Mouse (Mus musculus) urinary bladder, adult 2 months (tissue): ENCODE results near the gene Apobec1. TPM values are rescaled to one million over a fixed set of nuclear protein-coding genes. Genes with fewer than 3 reads are reported as not detected.
"Not testable (repeated sequence)": the region's sequence is repeated elsewhere in the genome, so short reads cannot be mapped to it uniquely, and the experiment has no call there.

ENCODE experiments used
- DNase-seq: peaks from one replicate; pipeline ENCODE4 v3.0.0; 2022; ENCODE audit warnings: low spot score
- polyA plus RNA-seq: library from polyadenylated mRNA; depleted of rRNA; stranded (reverse); fragments of >200 nt; gene quantifications from 2 replicates; pipeline ENCODE4 v1.2.3, GENCODE M21; 2012

Gene Apobec1
- polyA plus RNA-seq, 1 experiment = 30.4 TPM

GRCm38 (mm10) chr6:122604260-122604659, 2.0 kb upstream of the Apobec1 start:
- no peak for DNase-seq

DNA sequence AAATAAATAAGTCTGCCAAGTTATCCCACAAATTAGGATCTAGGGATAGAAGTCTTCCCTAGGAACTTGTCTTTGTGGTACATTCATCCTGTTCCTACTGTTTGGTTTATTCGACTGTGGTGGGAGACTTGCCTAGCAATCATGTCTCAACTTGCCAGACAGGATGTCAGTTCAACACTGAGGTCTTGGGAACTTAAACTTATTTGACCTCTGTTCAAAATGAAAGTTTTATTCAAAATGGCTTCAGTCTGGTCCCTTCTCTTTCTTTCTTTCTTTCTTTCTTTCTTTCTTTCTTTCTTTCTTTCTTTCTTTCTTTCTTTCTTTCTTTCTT, 713 bp upstream of the Apobec1 start:
- DNase-seq = no peak

GRCm38 (mm10) chr6:122601615-122602014, 629 bp downstream of the Apobec1 start:
- no peak for DNase-seq

- no peak for DNase-seq
Observed at GRCm38 (mm10) chr6:122601031-122601430, 1.2 kb downstream of the Apobec1 start.

- DNase-seq = no peak
Observed at GRCm38 (mm10) chr6:122600066-122600646, 2.1 kb downstream of the Apobec1 start.

DNA sequence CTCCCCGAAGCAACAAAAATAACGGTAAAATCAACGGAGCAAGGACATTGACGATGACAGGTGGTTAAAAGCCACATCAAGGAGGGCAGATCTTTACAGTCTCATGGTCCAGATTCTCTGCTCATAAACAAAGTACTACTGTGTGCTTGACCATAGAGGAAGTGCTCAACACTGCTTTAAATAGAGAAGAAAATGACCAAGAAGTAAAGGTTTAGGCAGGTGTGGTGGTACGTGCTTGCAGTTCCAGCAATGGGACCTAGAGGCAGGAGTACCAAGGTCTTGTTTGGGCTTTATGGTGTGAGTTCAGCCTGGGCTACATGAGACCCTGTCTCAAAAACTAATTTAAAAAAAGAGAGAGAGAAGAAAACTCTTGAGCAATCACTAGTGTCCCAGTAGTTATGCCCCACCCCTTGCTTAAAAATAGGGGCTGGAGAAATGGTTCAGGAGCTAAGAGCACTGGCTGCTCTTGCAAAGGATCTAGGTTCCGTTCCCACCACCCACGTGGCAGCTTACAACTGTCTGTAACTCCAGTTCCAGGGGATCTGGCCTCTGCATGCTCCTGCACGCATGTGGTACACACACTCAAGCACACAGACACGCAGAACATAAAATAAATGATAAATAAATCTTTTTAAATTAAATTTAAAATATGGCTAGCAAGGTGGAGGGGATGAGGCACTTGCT, 3.0 kb downstream of the Apobec1 start:
- DNase-seq = no peak

DNA sequence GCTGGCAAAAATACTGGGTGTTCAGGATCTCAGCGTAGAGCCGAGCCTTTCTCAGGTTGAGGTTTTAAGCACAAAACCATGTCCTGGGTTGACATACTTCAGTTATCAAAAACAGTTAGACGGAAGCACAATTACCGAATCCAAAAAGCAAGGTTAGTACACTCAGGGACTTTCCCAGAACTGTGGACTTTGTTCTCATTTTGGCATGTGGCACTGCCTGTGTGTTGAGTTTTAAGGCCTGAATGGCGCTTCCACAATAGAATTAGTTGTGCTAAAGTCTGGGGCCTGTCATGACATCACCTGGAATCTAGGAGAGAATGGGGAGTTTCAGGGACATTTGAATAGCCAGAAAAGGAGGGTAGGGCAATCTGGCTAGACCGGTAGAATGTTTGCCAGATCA, 3.8 kb downstream of the Apobec1 start:
- no peak for DNase-seq

DNA sequence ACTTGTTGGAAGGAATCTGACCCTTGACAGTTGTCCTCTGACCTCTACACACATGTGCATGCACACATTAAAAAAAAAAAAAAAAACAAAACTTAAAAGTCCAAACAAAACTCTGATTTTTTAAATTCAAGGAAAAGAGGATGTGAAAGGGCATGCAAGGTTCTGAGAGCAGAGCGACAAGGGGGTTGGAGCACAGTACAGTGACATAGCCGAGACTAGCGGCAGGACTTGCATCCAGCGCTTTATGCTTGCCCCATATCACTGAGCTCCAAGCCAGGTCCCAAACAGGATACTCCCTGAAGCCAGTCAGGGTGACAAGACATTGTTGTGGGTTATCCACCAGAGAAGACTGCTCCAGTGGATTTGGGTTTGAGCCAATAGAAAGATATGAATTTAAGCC, 4.2 kb downstream of the Apobec1 start:
- DNase-seq = no peak

DNA sequence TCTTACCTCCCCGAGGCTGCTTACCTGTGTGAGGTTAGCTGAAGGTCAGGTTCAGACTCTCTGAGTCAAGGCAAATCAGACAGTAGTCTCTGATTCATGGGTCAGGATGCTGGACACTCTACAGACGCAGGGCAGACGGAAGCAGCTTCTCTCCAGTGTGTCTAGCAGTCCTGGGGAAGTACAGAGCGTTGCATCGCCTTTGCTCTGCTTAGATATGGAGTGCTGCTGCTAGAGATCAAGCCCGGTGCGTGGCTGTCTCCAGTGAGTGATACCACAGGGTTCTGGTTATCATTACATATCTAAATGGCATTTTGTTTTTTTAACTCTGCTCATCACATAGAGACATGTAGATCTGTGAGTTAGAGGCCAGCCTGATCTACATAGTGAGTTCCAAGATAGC, 5.6 kb downstream of the Apobec1 start:
- DNase-seq = no peak

- no peak for DNase-seq
Observed at GRCm38 (mm10) chr6:122595637-122596036, 6.6 kb downstream of the Apobec1 start.

- DNase-seq = no peak
Observed at GRCm38 (mm10) chr6:122592905-122593304, 9.3 kb downstream of the Apobec1 start.

GRCm38 (mm10) chr6:122591027-122591758, 11.1 kb downstream of the Apobec1 start:
- DNase-seq = no peak

GRCm38 (mm10) chr6:122579086-122579485, 23.2 kb downstream of the Apobec1 start:
- DNase-seq = no peak

DNA sequence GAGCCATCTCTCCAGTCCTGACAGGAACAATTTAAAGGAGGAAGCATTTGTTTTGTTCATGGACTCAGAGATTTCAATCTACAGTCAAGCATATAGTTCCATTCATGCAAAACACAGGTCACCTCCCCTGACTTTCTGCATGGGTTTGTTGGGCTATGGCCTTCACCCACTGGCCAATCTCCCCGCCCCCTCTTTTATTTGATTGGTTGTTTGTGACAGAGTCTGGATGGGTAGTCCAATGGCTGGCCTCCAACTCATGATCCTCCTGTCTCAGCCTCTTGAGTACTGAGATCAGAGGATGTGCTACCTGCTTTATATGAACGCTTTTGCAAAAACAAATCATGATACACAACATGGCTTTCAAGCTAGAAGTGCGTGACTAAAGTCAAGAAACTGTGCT, 25.2 kb downstream of the Apobec1 start:
- DNase-seq = no peak

- not testable (repeated sequence) for DNase-seq
Observed at GRCm38 (mm10) chr6:122575037-122575436, 27.2 kb downstream of the Apobec1 start.

GRCm38 (mm10) chr6:122571617-122571959, 30.7 kb downstream of the Apobec1 start:
- DNase-seq = no peak

DNA sequence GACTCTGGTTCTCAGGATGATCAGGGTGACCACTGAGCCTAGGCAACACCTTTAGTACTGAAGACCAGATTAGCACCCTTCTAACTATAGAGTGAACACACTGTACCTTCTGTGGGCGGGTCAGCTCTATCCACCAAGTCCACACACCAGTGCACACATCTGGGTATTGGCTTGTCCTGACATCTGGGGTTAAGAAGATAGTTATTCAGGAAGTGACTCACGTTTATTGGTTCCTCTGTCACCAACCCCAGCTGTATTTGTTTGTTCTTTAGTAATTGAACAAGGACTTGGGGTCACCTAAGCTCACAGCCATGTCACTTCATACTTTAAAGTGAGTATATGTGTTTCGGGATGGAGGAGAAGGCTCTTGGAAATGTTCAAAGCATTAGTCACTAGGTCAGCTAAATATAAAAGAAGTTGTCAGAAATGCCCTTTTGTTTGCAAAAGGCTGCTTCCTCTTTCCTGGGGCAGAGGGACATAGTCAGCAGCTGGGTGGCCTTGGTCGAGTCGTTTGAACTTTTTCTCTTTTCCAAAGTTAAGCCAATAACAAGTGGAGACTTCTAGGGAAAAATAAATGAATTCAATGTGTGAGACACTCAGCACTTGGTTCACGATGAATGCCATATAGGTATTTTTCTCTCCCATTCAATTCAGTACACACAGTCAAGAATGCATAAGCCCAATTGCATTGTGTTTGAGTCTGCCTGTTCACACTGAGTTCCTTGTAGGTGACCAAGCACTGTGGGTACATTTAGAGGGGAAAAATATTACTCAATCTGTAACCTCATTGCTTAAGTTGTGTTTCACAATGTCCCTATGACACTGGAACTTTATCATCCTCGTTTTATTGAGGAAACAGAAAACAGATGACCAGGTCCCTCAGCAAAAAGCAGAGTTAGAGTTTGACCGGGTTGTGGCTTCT, 31.3 kb downstream of the Apobec1 start:
- no peak for DNase-seq

- DNase-seq = no peak
Observed at GRCm38 (mm10) chr6:122569762-122570161, 32.5 kb downstream of the Apobec1 start.

DNA sequence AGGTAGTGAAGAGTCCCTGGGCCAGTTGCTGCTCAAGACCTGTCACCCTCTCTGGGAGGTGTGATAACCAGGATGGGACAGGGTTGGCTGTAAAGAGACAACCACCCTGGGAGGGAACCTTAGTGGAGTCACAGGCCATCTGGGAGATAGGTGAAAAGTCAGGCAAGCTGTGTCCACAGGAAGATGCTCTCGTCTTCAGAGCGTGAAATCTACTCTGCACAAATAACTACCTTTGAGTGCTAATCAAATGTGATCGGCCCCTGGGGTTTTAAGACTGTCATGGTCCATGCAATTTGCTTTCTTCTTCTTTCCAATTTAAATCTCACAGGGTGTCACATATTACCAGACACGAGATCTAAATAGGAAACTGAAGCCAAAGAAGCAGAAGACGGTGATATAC, 33.1 kb downstream of the Apobec1 start:
- no peak for DNase-seq

- no peak for DNase-seq
Observed at GRCm38 (mm10) chr6:122565070-122565784, 37.0 kb downstream of the Apobec1 start.

GRCm38 (mm10) chr6:122562463-122562862, 39.8 kb downstream of the Apobec1 start:
- DNase-seq = no peak

GRCm38 (mm10) chr6:122561005-122561404, 41.2 kb downstream of the Apobec1 start:
- DNase-seq = no peak
